Mouse (Mus musculus) heart, embryonic 13.5 days (tissue): ENCODE measurements around the gene Vwce. TPM values are rescaled to one million over a fixed set of nuclear protein-coding genes. Genes with fewer than 3 reads are reported as not detected.
A peak's percentile ranks its signal among the peaks of the same experiment; 100 is the strongest.

Experiments
- ATAC-seq: fragments of 200-750 bp; cut with Nextera tagmentation; 2 replicates; pipeline ENCODE4 v1.8.0; 2017; ENCODE audit warnings: moderate TSS enrichment; ENCODE audit not compliant: insufficient number of reproducible peaks, low FRiP score, low TSS enrichment; ENCODE audit errors: extremely low read depth
- H3K27ac ChIP-seq: fragments of 300-500 bp; sonication (generic); replicated peaks from 2 replicates; pipeline ENCODE4 v1.5.1; 2015; ENCODE audit warnings: moderate library complexity, mild to moderate bottlenecking, inconsistent platforms
- H3K27me3 ChIP-seq: fragments of 300-500 bp; sonication (generic); replicated peaks from 2 replicates; pipeline ENCODE4 v1.6.1; 2015; ENCODE audit warnings: mild to moderate bottlenecking, inconsistent platforms
- H3K36me3 ChIP-seq: fragments of 300-500 bp; sonication (generic); 2 replicates; pipeline ENCODE4 v1.6.1; 2015; ENCODE audit warnings: mild to moderate bottlenecking, inconsistent platforms
- H3K4me1 ChIP-seq: fragments of 300-500 bp; sonication (generic); 2 replicates; pipeline ENCODE4 v1.6.1; 2015; ENCODE audit warnings: inconsistent platforms
- H3K4me2 ChIP-seq: fragments of 300-500 bp; sonication (generic); 2 replicates; pipeline ENCODE4 v1.6.1; 2015; ENCODE audit warnings: inconsistent platforms, mild to moderate bottlenecking, moderate library complexity
- H3K4me3 ChIP-seq: fragments of 300-500 bp; sonication (generic); 2 replicates; pipeline ENCODE4 v1.5.1; 2015; ENCODE audit warnings: moderate library complexity, mild to moderate bottlenecking, inconsistent platforms
- H3K9ac ChIP-seq: fragments of 300-500 bp; sonication (generic); 2 replicates; pipeline ENCODE4 v1.6.1; 2015; ENCODE audit warnings: inconsistent platforms, mild to moderate bottlenecking, moderate library complexity
- H3K9me3 ChIP-seq: fragments of 300-500 bp; sonication (generic); 2 replicates; pipeline ENCODE4 v1.6.1; 2016; ENCODE audit warnings: inconsistent platforms
- WGBS: fragments of 180-500 bp; shearing (Covaris S2); methylation state at CpG from one replicate; pipeline ENCODE4 v1.1.7; 2015; ENCODE audit warnings: mixed read lengths; 5-methylcytosine and 5-hydroxymethylcytosine counted together
- polyA plus RNA-seq: library from polyadenylated mRNA; unstranded; fragments of >200 nt; fragmentation: Nextera tagmentation; extraction: Ambion mirVana; gene quantifications from 2 replicates; pipeline ENCODE4 v1.2.1, GENCODE M21; 2015

Vwce gene
- polyA plus RNA-seq, 1 experiment from 2014 or later, result 0.59 TPM

DNA sequence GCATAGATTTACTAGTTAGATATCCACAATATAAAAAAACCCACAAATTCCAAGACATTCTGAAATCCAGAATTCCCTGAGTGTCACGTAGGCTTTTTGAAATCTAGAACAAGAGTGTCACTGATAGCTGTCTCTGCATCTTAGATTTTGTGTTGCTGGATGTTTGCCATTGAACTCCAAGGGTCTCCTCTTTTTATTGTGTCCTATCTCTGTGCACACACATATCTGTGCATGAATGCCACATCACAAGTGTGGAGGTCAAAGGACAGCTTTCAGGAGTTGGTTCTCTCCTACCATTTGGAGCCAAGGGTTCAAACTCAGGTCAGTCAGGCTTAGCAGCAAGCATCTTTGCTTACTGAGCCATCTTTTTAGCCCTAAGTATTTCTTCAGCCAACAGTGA, 73.9 kb downstream of the Vwce start:
- 76% methylated on average over 1 of the region's 1 CpGs for WGBS
- Histone ChIP-seq H3K4me3 (no peak overlapping the region), H3K9ac (no peak overlapping the region), H3K9me3 (no peaks in the 10 kb centered on the region), H3K4me2 (no peak overlapping the region), H3K36me3 (peaks cover 60% of the 10 kb centered on the region), H3K4me1 (peaks cover 58% of the 10 kb centered on the region), H3K27ac (peak overlapping the region; percentile 96; the same call in 1 of the 2 replicates), H3K27me3 (no peaks in the 10 kb centered on the region)
- ATAC-seq, result no peak

DNA sequence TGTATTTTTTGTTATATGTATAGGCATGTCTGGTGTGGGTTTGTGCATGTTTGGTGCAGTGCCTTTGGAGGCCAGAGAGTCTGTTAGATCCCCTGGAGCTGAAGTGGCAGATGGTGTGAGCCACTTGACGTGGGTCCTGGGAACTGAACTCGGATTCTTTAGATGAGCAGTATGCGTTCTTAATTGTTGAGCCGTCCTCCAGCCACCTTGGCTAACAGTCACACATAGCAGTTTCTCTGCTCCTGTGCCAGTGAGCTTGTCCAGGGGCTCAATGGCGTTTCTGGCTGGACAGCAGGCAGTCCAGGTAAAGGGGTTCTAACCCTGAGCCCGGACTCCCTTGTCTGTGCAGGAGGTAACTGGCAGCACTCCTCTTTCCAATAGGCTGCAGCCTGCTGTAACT, 74.9 kb downstream of the Vwce start:
- Histone ChIP-seq H3K27me3 (no peaks in the 10 kb centered on the region), H3K9me3 (no peaks in the 10 kb centered on the region), H3K27ac (peak overlapping the region; percentile 96), H3K36me3 (peaks cover 70% of the 10 kb centered on the region), H3K4me2 (0 out of 2 replicates have a peak overlapping the region, but pooled peaks have one; percentile 16), H3K9ac (peak overlapping the region; percentile 66), H3K4me3 (no peak overlapping the region), H3K4me1 (peaks cover 58% of the 10 kb centered on the region)
- ATAC-seq, result no peak
- 63% methylated on average over 6 of the region's 6 CpGs for WGBS

DNA sequence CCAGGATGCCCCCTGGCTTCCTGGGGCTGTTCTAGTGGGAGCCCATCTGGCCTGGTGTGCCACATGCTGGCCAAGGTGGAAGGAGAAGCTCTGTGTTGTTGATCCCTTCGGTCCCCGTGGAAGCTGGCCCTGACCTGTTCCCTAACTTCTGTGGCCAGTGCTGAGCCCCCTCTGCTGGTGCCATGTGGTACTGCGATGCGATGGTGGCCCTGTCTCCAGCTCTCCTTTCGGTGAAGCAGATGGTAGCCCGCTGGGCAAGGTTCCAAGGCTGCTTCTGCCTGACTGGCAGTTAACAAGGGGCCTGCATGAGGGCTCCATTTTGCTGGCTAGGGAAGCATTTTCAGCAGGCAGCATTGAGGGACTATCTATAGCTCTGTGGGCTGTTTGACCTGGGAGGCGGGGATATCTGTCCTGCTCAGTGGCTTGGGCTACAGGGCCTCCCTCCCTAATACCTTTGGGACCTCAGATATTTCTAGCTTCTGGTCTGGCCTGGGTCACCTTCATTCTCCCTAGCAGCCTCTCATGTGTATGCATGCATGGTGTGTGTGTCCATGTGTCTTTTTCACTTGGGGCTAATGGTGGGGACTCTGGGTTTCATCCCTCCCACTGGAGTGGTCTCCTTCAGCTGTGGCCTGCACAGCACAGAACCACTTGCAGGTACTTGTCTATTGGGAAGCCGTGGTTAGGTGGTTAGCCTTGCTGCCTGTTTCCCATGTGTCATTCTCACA, 75.5 kb downstream of the Vwce start:
- Histone ChIP-seq H3K9me3 (no peaks in the 10 kb centered on the region), H3K9ac (peak overlapping the region; percentile 66), H3K4me3 (no peak overlapping the region), H3K36me3 (peaks cover 76% of the 10 kb centered on the region), H3K4me1 (peaks cover 55% of the 10 kb centered on the region), H3K4me2 (peak overlapping the region; percentile 31; the same call in 1 of the 2 replicates), H3K27me3 (no peaks in the 10 kb centered on the region), H3K27ac (peak overlapping the region; percentile 96)
- WGBS, result 14% methylated on average over 8 of the region's 8 CpGs
- peak; percentile 65; the same call in 1 of the 2 replicates for ATAC-seq

DNA sequence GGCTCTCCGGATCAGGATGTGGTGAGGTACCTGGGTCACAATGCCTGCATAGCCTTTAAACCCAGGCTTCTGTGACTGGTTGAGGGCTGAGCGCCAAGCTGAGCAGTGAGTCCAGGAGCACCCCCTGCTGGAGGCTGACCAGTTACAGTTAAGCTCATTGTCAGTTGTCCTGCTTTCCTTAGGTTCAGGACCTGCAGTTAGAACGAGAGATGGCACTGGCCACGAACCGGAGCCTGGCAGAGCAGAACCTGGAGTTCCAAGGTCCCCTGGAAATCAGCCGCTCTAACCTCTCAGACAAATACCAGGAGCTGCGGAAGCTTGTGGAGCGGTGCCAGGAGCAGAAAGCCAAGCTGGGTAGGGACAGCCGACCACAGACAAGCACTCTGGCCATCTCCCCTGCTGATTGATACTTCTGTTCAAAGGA, 76.1 kb downstream of the Vwce start:
- Histone ChIP-seq H3K9me3 (no peaks in the 10 kb centered on the region), H3K27me3 (no peaks in the 10 kb centered on the region), H3K9ac (peak overlapping the region; percentile 66; the same call in 1 of the 2 replicates), H3K4me3 (no peak overlapping the region), H3K4me1 (peaks cover 50% of the 10 kb centered on the region), H3K4me2 (peak overlapping the region; percentile 31; the same call in 1 of the 2 replicates), H3K36me3 (peaks cover 76% of the 10 kb centered on the region), H3K27ac (peak overlapping the region; percentile 96)
- WGBS, result 67% methylated on average over 9 of the region's 9 CpGs
- peak; percentile 3; the same call in 1 of the 2 replicates for ATAC-seq

DNA sequence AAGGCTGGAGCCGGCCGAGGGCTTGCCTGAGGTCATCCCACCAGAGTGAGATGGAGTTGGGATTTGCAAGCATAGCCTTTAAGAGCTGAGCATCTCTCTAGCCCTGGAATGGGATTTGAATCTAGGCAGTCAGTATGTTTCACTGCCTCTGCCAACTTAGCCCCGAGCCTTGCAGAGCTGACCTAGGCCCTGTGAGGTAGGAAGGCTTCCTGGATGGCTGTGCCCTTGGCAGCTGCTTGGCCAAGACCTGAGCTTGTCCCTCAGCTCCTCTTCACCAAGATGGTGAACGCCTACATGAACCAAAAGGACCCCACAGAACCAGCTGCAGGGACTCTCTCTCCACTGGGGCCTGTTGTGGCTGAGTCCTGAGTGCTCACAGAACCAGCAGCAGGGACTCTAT, 76.7 kb downstream of the Vwce start:
- H3K9ac ChIP-seq, result peak overlapping the region; percentile 66; the same call in 1 of the 2 replicates
- no peak overlapping the region for H3K4me3 ChIP-seq
- H3K27ac ChIP-seq, result peak overlapping the region; percentile 96
- peaks cover 76% of the 10 kb centered on the region for H3K36me3 ChIP-seq
- H3K4me1 ChIP-seq, result peaks cover 44% of the 10 kb centered on the region
- no peak overlapping the region for H3K4me2 ChIP-seq
- H3K27me3 ChIP-seq, result no peaks in the 10 kb centered on the region
- 88% methylated on average over 4 of the region's 4 CpGs for WGBS
- no peaks in the 10 kb centered on the region for H3K9me3 ChIP-seq
- ATAC-seq, result no peak

DNA sequence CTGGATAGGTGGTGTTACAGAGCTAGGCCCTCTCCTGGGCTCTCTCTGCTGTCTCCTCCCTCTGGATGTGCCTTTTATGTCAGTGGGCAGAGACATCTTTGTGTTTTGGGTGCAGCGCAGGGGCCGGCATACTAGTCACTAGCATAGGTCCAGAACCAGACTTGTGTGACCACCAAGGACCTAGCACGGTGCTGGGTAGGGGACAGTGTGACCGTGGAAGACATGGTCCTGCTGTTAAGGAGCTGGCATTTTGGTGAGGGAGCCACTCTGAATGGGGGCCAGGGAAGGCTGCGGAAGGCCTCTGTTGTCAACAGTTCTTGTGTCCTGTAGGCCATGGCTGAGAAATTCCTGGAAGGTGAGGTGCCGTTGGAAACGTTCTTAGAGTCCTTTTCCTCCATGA, 78.2 kb downstream of the Vwce start:
- ATAC-seq, result no peak
- no peak overlapping the region for H3K27ac ChIP-seq
- H3K9ac ChIP-seq, result no peak overlapping the region
- H3K4me2 ChIP-seq, result no peak overlapping the region
- 92% methylated on average over 7 of the region's 7 CpGs for WGBS
- no peaks in the 10 kb centered on the region for H3K27me3 ChIP-seq
- peaks cover 35% of the 10 kb centered on the region for H3K4me1 ChIP-seq
- peaks cover 64% of the 10 kb centered on the region for H3K36me3 ChIP-seq
- no peaks in the 10 kb centered on the region for H3K9me3 ChIP-seq
- H3K4me3 ChIP-seq, result no peak overlapping the region

DNA sequence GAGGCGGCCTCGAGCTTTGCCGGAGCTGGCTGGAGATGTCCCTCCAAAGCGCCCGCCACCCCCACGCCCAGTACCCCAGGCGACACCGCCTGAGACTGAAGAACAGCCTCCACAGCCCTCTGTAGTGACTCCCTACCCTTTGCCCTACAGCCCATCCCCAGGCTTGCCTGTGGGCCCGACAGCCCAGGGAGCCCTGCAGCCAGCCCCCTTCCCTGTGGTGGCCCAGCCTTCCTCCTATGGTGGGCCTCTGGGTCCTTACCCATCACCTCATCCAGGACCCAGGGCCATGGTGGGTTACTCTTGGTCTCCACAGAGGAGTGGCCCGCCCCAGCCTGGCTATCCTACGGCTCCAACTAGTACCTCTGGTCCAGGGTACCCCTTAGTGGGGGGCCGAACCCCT, 78.6 kb downstream of the Vwce start:
- Histone ChIP-seq H3K27ac (no peak overlapping the region), H3K4me2 (no peak overlapping the region), H3K9me3 (no peaks in the 10 kb centered on the region), H3K9ac (no peak overlapping the region), H3K27me3 (no peaks in the 10 kb centered on the region), H3K4me3 (no peak overlapping the region), H3K4me1 (peaks cover 31% of the 10 kb centered on the region), H3K36me3 (peaks cover 59% of the 10 kb centered on the region)
- ATAC-seq, result no peak
- WGBS, result 91% methylated on average over 12 of the region's 12 CpGs

DNA sequence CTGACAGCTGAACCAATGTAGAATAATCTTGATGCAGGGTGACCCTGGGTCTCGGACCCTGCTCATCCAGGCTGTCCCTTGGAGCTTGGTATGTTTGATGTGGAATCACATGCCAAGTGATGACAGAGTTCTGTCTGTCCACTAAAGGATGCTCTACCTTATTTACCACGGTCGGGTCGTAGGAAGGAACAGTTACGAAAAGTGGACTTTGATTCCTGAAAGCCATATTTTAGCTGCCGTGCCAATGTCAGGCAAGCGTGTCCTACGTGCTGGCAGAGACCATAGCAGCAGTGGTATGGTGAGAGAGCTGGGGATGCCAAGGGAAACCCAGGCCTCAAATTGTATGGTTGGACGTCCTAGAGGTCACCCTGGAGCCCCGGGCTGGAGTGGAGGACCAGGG, 79.5 kb downstream of the Vwce start:
- WGBS, result 90% methylated on average over 10 of the region's 10 CpGs
- peaks cover 35% of the 10 kb centered on the region for H3K4me1 ChIP-seq
- no peak overlapping the region for H3K4me2 ChIP-seq
- no peak overlapping the region for H3K4me3 ChIP-seq
- no peak for ATAC-seq
- H3K36me3 ChIP-seq, result peaks cover 50% of the 10 kb centered on the region
- no peaks in the 10 kb centered on the region for H3K9me3 ChIP-seq
- no peak overlapping the region for H3K27ac ChIP-seq
- no peaks in the 10 kb centered on the region for H3K27me3 ChIP-seq
- H3K9ac ChIP-seq, result no peak overlapping the region

DNA sequence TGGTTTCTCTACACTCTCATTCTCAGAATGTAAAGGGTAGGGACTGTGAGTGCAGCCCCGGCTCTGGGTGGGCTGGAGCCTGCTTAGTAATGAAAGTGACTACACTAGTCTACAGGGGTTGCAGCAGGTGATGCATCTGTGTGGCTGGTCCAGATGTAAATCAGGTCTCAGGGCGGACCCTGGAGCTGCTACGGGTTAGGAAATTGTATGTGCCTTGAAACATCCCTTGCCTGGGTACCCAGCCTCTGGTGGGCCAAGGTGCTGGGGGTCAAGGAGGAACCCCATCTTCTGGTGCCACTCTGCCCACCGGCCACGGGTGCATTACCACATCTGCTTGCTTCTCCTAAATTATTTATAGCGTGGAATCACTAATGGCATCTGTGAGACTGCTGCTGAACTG, 80.2 kb downstream of the Vwce start:
- 86% methylated on average over 6 of the region's 6 CpGs for WGBS
- Histone ChIP-seq H3K36me3 (peaks cover 45% of the 10 kb centered on the region), H3K4me1 (peaks cover 28% of the 10 kb centered on the region), H3K9me3 (no peaks in the 10 kb centered on the region), H3K9ac (no peak overlapping the region), H3K4me2 (no peak overlapping the region), H3K27ac (no peak overlapping the region), H3K27me3 (no peaks in the 10 kb centered on the region), H3K4me3 (no peak overlapping the region)
- ATAC-seq, result no peak

DNA sequence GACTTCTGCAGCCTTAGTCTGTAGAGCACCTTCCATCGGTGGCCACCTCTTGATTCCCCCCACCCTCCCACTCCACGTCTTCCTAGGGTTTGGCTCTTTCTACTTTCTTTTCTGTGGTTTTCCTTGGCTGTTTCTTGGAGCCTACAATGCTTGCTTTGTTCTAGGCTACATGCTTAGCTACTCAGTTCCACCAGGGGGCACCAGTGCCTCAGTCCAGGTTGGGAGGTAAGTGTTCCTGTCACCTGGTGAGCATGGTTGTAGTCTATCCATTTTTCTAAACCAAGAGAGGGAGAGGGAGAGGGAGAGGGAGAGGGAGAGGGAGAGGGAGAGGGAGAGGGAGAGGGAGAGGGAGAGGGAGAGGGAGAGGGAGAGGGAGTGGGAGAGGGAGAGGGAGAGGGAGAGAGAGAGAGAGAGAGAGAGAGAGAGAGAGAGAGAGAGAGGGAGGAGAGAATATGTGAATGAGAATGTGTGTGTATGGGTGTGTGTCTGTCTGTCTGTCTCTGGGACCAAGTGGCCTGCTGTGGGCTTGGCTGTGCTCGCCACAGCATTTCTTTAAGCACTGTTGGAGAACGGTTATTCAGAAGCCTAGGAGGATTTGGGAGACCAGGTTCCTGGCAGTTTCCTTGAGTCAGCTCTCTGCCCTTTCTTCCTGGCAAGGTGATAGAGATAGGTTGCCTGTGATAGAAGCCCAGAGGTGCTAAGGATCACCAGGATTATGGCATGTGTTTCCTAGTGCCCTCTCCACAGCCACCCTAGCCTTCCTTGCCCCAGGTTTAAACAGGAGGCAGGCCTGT, 80.9 kb downstream of the Vwce start:
- Histone ChIP-seq H3K9me3 (no peaks in the 10 kb centered on the region), H3K27ac (no peak overlapping the region), H3K4me1 (peaks cover 26% of the 10 kb centered on the region), H3K4me3 (no peak overlapping the region), H3K36me3 (peaks cover 45% of the 10 kb centered on the region), H3K4me2 (no peak overlapping the region), H3K9ac (no peak overlapping the region), H3K27me3 (no peaks in the 10 kb centered on the region)
- no peak for ATAC-seq
- WGBS, result 50% methylated on average over 4 of the region's 4 CpGs

DNA sequence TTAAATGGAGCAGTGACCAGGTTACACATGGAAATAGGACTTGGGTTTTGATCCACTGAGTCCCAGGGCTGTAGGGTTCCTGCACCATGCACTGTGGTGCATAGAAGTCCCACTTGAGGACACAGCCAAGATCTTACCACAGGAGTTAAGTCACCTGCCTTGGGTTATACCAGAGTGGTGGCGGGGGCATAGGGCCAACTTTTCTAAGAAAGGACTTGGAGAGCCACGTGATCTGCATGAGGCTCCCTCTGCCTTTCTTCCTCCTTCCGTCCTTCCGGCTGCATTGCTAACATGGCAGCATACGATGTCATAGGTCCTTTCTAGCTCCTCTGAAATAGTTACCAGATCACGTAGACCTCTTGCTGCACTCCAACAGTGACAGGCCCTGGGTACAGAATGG, 81.5 kb downstream of the Vwce start:
- Histone ChIP-seq H3K27me3 (no peaks in the 10 kb centered on the region), H3K27ac (no peak overlapping the region), H3K4me3 (no peak overlapping the region), H3K4me1 (peaks cover 26% of the 10 kb centered on the region), H3K4me2 (no peak overlapping the region), H3K9me3 (no peaks in the 10 kb centered on the region), H3K36me3 (peaks cover 40% of the 10 kb centered on the region), H3K9ac (no peak overlapping the region)
- ATAC-seq, result no peak; the same call in 1 of the 2 replicates
- WGBS, result 90% methylated on average over 6 of the region's 6 CpGs
